Mouse (Mus musculus): ENCODE measurements around the gene Bbs4.
"Not testable (repeated sequence)": the region's sequence is repeated elsewhere in the genome, so short reads cannot be mapped to it uniquely, and the experiment has no call there.

Bbs4 gene

DNA sequence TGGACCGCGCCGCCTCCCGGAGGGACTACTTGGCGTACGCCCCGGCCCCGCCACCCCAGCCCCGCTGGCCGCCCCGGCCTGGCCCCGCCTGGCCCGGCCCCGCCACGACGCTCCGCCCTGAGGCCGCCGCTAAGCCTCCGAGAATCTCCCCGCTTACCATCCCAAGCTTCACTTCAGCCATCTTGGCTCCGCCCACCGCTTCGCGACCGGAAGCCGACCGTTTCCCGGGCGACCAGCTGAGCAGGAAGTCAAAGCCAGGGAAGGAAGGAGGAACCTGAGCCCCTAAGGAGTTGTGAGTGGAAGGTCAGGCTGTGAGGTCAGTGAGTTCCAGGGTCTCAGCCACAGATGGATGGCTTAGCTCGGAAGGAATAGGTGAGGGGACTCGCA lies at the start of gene Bbs4:
Gene Bbs4 (minus strand): TSS at position 256 of the 387 bp plus-strand sequence.
- DNase-seq (ENCODE audit: inconsistent age in 2 of 2, low spot score in 1 of 2) = peak; percentile 94 to 97

DNA sequence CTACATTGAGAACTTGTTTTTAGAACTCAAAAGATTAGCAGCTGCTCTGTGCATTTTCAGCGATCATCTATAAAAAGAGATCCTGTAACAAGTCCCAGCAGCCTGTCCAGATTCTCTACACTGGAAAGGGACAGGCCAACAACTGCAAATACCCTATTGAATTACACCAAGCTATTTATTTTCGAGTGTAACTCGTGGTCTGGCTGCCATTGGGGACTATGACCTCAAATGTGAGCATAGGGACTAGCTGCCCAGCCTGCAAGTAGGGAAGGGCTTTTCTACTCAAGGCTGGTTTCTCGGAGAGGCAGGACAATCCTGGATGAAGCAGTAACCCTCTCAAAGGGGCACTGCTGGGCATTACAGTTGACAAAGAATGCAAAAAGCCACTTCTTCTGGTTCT lies 35.8 kb upstream of the Bbs4 start:
- DNase-seq (ENCODE audit: inconsistent age in 2 of 2, low spot score in 1 of 2) = no peak

- DNase-seq (ENCODE audit: inconsistent age in 2 of 2, low spot score in 1 of 2) = no peak
Observed at GRCm38 (mm10) chr9:59388311-59388710, 35.0 kb upstream of the Bbs4 start.

- DNase-seq (ENCODE audit: inconsistent age in 2 of 2, low spot score in 1 of 2) = no peak
Observed at GRCm38 (mm10) chr9:59387461-59387860, 34.2 kb upstream of the Bbs4 start.

GRCm38 (mm10) chr9:59375626-59376025 lies 22.3 kb upstream of the Bbs4 start:
- DNase-seq (ENCODE audit: inconsistent age in 2 of 2, low spot score in 1 of 2) = no peak

DNA sequence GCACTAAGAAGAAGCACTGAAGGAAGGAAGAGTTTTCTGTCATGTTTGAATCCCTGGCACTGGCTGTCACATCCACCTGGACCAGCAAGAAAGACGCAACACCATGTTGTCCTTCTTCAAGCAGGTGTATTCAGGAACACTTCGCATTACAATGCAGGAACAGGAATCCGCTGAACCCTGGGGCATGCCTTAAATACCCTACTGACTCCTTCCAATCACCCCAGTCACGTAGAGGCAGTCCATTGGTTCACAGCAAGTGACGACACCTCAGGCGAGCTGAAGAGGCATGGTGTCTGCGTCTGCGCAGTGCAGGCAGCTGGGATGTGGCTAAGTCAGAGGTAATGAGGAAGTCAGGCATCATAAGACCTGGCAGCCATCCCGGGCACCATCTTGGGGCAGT lies 16.3 kb upstream of the Bbs4 start:
- no peak for DNase-seq (ENCODE audit: inconsistent age in 2 of 2, low spot score in 1 of 2)

GRCm38 (mm10) chr9:59369220-59369619 lies 15.9 kb upstream of the Bbs4 start:
- DNase-seq (ENCODE audit: inconsistent age in 2 of 2, low spot score in 1 of 2) = no peak

GRCm38 (mm10) chr9:59360487-59360886 lies 7.2 kb upstream of the Bbs4 start:
- not testable (repeated sequence) for DNase-seq (ENCODE audit: inconsistent age in 2 of 2, low spot score in 1 of 2)

DNA sequence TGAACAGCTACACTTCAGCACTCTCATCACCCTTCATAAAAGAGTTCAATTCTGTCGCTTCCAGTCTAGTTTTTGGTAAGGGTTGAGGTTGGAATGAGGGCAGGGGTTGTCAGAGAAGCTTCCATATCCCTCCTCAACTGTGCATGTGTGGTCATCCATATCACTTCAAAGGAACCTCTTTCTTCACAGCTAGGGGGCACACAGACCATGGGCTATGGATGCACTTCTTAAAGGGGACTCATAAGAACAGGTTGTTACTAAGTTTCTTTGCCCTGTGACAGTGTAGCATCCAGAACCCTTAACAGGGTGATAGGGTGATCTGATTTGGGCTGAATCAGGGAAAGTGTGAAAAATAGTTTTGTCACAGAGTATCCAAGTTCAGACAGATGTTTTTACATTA lies 4.7 kb upstream of the Bbs4 start:
- not testable (repeated sequence) for DNase-seq (ENCODE audit: inconsistent age in 2 of 2, low spot score in 1 of 2)

DNA sequence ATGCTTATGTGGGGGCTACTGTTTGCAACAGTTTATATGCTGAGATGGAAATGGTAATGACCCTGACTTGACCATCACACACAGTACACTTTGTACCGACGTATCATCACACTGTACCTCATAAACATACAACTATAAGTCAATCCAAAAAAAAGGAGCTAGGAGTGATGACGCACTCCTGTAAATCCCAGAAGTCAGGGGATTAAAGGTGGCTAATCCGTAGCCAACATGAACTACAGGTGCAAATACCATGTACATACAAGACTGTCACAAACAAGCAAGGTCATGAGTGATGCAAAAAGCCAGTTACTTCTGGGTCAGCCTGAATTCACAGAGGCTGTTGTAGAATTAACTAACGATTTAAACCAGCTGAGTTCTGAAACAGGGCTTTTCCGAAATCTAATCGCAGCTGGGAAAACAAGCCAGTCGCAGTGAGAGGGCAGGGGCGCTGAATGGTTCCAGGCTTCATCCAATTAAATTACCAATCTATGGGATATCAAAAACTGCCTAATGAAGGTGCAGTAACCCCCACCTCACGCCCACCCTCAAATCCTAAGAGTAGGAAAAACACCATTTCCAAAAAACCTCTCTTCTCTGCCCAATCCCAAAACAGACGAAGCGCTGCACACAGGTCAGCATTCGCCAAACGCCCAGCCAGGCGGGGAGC lies 589 bp downstream of the Bbs4 start:
- no peak for DNase-seq (ENCODE audit: inconsistent age in 2 of 2, low spot score in 1 of 2)

DNA sequence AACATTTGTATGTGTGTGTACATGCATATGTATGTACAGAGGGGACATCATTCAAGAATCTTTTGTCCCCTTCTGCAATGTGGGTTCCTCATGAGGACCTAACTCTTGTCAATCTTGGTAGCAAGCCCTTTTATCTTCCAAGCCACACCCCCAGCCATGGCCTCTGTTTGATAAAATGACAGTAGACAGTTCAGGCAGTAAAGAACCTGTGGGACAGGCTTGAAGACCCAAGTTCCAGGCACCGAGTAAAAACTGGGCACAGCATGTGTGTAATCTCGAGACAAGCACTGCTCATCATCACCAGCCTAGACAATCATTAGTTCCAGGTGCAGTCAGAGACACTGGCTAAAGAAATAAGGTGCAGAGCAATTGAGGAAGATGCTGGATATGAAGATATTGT lies 7.1 kb downstream of the Bbs4 start:
- no peak for DNase-seq (ENCODE audit: inconsistent age in 2 of 2, low spot score in 1 of 2)

DNA sequence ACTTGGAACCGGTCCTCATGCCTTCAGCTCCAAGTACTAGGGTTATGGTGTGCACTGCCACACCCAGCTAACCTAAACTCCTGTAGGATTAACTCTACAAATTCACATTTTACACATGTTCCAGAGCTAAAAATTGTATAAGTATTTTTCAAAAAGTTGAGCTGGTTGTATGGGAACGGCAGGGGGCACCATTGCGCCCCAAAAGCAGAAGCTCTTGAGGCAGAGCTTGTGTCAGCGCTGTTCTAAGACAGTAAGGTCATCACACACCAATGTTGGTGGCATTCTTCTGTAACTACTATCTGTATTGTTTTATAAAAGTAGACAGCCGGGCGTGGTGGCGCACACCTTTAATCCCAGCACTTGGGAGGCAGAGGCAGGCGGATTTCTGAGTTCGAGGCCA lies 13.3 kb downstream of the Bbs4 start:
- DNase-seq (ENCODE audit: inconsistent age in 2 of 2, low spot score in 1 of 2) = peak; percentile 14 to 41

DNA sequence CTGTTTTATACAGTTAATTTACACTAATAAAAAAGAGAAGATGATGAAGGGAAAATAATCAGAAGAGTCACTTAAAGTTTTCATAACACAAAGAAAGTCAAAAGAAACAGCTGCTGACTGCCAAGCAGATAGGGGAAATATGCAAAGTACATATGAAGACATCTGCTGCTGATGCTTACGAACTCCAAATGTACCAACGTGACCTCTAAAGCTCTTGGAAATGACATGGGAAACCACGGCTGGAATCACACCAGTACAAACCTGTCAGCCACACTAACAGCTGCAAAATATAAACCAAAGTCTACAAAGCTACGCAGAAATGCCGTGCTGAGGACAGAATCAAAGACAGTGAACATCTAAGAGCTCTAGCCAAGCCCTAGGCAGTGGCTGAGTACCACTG lies 14.2 kb downstream of the Bbs4 start:
- no peak for DNase-seq (ENCODE audit: inconsistent age in 2 of 2, low spot score in 1 of 2)

DNA sequence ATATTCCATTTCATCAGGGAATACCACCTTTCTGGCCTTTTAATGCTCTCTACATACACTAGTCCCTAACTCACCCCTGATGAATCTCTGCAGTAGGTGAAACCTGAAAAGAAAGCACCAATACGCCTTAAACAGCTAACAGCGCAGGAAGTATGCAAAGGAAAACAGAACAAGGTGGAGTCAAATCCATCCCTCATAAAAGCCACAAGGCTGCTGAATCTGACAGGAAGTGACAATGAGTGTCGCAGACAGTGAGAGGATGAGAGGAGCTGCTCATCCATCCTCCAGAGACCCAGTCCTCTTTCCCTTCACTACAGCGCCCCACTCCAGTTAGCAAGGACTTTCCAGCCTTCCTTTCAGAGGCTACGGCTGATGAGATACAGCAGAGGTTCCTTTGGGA lies 14.9 kb downstream of the Bbs4 start:
- no peak for DNase-seq (ENCODE audit: inconsistent age in 2 of 2, low spot score in 1 of 2)

GRCm38 (mm10) chr9:59337889-59338288 lies 15.4 kb downstream of the Bbs4 start:
- no peak for DNase-seq (ENCODE audit: inconsistent age in 2 of 2, low spot score in 1 of 2)

- DNase-seq (ENCODE audit: inconsistent age in 2 of 2, low spot score in 1 of 2) = no peak
Observed at GRCm38 (mm10) chr9:59336539-59336938, 16.8 kb downstream of the Bbs4 start.

- DNase-seq (ENCODE audit: inconsistent age in 2 of 2, low spot score in 1 of 2) = no peak
Observed at GRCm38 (mm10) chr9:59330055-59330454, 23.3 kb downstream of the Bbs4 start.

- peak in 1 of 2 experiments; percentile 27 for DNase-seq (ENCODE audit: inconsistent age in 2 of 2, low spot score in 1 of 2)
Observed at GRCm38 (mm10) chr9:59324351-59324750, 29.0 kb downstream of the Bbs4 start.

DNA sequence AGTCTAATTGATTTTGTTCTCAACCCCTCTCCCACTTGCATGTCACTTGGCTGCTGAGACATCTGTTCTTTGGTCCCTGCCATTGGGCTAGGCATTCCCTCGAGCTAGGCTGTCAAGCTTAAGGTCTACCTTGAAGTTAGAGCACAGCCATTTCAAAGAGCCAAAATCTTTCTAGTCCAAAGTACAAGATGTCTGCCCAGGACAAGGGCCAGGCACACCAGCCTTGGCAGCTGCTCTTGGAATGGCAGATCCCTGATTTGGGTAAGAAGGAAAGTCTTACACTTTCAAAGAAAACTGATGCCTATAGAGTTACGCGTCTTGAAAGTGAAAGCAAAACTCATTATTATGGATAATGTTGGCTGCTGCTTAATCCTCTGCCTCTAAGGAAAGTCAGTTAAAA lies 37.1 kb downstream of the Bbs4 start:
- DNase-seq (ENCODE audit: inconsistent age in 2 of 2, low spot score in 1 of 2) = no peak

DNA sequence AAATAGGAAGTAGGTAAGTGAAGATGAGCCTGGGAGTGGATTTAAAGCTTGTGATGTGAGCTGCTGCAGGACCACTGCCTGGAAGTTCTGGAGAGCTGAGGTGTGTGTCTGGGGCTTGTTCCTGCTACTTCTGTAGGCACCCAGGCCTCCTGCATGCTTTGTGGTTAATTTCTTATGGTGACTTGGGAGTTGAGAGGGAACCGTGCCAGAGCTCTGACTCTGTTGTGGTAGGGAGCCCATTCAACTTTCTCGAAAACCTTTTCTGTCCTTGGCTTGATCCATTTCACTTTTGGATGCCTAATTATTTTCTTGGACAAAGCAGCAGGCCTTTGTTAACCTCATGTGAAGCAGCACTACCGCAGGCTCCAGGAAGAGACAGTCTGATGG lies 42.0 kb downstream of the Bbs4 start:
- DNase-seq (ENCODE audit: inconsistent age in 2 of 2, low spot score in 1 of 2) = peak; percentile 16 to 44

DNA sequence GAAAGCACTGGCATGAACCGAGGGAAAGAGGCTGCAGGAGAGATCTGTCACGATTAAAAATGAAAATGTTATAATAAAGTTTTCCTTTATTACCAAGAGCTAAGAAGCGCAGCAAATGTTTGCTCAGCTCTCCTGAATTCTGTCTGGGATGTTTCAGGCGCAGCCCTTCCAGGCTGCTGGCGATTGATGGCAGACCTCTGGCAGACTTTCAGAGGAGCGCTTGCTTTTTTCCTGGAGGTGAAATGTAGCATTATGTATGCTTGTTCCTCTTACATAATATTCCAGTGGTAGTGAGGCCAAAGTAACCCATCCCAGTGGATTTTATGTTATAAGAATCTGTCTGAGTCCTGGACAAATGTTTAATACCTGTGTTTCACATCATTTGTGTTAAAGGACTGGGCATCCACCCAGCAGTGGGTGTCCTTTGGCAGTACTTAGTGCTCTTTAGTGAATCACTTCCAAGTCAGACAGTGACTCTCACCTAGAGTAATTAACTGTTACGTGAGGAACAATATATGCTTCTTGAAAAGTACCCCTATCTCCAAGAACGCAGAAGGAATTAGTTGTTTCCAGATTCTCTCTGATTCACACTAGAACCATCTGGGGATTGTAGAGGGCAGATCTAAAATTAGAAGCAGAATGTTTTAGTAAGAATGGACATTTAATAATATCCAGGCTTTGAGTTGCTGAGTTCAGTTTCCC lies 42.6 kb downstream of the Bbs4 start:
- peak in 1 of 2 experiments; percentile 39 for DNase-seq (ENCODE audit: inconsistent age in 2 of 2, low spot score in 1 of 2)

GRCm38 (mm10) chr9:59307890-59308289 lies 45.4 kb downstream of the Bbs4 start:
- DNase-seq (ENCODE audit: inconsistent age in 2 of 2, low spot score in 1 of 2) = no peak

GRCm38 (mm10) chr9:59296419-59296818 lies 56.9 kb downstream of the Bbs4 start:
- no peak for DNase-seq (ENCODE audit: inconsistent age in 2 of 2, low spot score in 1 of 2)
